Mouse (Mus musculus): ENCODE measurements around the gene Lipa. TPM values are rescaled to one million over a fixed set of nuclear protein-coding genes. Genes with fewer than 3 reads are reported as not detected.

The Lipa gene
- polyA plus RNA-seq, 1 experiment from 2014 or later: 29.8 TPM

- H3K9me3 ChIP-seq: no peaks in the 10 kb centered on the region
- ATAC-seq (ENCODE audit: insufficient read depth, low FRiP score, low read depth): no peak
- WGBS: 82% methylated on average over 3 of the region's 3 CpGs
- H3K4me2 ChIP-seq: no peak overlapping the region
- H3K27me3 ChIP-seq (replicated peaks): no peaks in the 10 kb centered on the region
- peaks cover 2% of the 10 kb centered on the region; the same call in 1 of the 2 replicates for H3K4me1 ChIP-seq
- H3K9ac ChIP-seq: no peak overlapping the region
- H3K36me3 ChIP-seq: peaks cover 8% of the 10 kb centered on the region; the same call in 1 of the 2 replicates
- H3K27ac ChIP-seq: no peak overlapping the region
- H3K4me3 ChIP-seq (replicated peaks): no peak overlapping the region
Measured at GRCm38 (mm10) chr19:34519646-34520045, 7.6 kb downstream of the Lipa start.

- H3K27ac ChIP-seq: no peak overlapping the region
- H3K27me3 ChIP-seq (replicated peaks): no peaks in the 10 kb centered on the region
- no peak overlapping the region for H3K4me2 ChIP-seq
- 31% methylated on average over 3 of the region's 3 CpGs for WGBS
- H3K4me1 ChIP-seq: no peaks in the 10 kb centered on the region
- ATAC-seq (ENCODE audit: insufficient read depth, low FRiP score, low read depth): no peak
- no peak overlapping the region for H3K9ac ChIP-seq
- no peak overlapping the region for H3K4me3 ChIP-seq (replicated peaks)
- H3K36me3 ChIP-seq: peaks cover 8% of the 10 kb centered on the region; the same call in 1 of the 2 replicates
- no peaks in the 10 kb centered on the region for H3K9me3 ChIP-seq
Measured at GRCm38 (mm10) chr19:34518786-34519185, 8.5 kb downstream of the Lipa start.

GRCm38 (mm10) chr19:34517812-34518594 is 9.3 kb downstream of the Lipa start:
- no peaks in the 10 kb centered on the region for H3K27me3 ChIP-seq (replicated peaks)
- WGBS: 85% methylated on average over 13 of the region's 13 CpGs
- H3K9ac ChIP-seq: no peak overlapping the region
- H3K4me2 ChIP-seq: no peak overlapping the region
- no peak overlapping the region for H3K4me3 ChIP-seq (replicated peaks)
- ATAC-seq (ENCODE audit: insufficient read depth, low FRiP score, low read depth): no peak
- no peaks in the 10 kb centered on the region for H3K4me1 ChIP-seq
- H3K36me3 ChIP-seq: peaks cover 8% of the 10 kb centered on the region; the same call in 1 of the 2 replicates
- no peak overlapping the region for H3K27ac ChIP-seq
- no peaks in the 10 kb centered on the region for H3K9me3 ChIP-seq

- 79% methylated on average over 3 of the region's 3 CpGs for WGBS
- no peak overlapping the region for H3K4me2 ChIP-seq
- no peak overlapping the region for H3K9ac ChIP-seq
- no peaks in the 10 kb centered on the region for H3K27me3 ChIP-seq (replicated peaks)
- H3K27ac ChIP-seq: no peak overlapping the region
- peaks cover 8% of the 10 kb centered on the region; the same call in 1 of the 2 replicates for H3K36me3 ChIP-seq
- no peak for ATAC-seq (ENCODE audit: insufficient read depth, low FRiP score, low read depth)
- H3K9me3 ChIP-seq: no peaks in the 10 kb centered on the region
- H3K4me1 ChIP-seq: no peaks in the 10 kb centered on the region
- no peak overlapping the region for H3K4me3 ChIP-seq (replicated peaks)
Measured at GRCm38 (mm10) chr19:34517197-34517596, 10.1 kb downstream of the Lipa start.

- Histone ChIP-seq H3K4me3 (replicated peaks) (no peak overlapping the region), H3K4me2 (no peak overlapping the region), H3K4me1 (no peaks in the 10 kb centered on the region), H3K27ac (no peak overlapping the region), H3K9ac (no peak overlapping the region), H3K36me3 (0 out of 2 replicates have a peak, but pooled peaks cover 4% of the 10 kb centered on the region), H3K9me3 (no peaks in the 10 kb centered on the region), H3K27me3 (replicated peaks) (no peaks in the 10 kb centered on the region)
- 79% methylated on average over 2 of the region's 2 CpGs for WGBS
- no peak for ATAC-seq (ENCODE audit: insufficient read depth, low FRiP score, low read depth)
Measured at GRCm38 (mm10) chr19:34516346-34516745, 10.9 kb downstream of the Lipa start.

- H3K4me1 ChIP-seq: no peaks in the 10 kb centered on the region
- no peak for ATAC-seq (ENCODE audit: insufficient read depth, low FRiP score, low read depth)
- no peak overlapping the region for H3K4me2 ChIP-seq
- 0 out of 2 replicates have a peak, but pooled peaks cover 4% of the 10 kb centered on the region for H3K36me3 ChIP-seq
- no peaks in the 10 kb centered on the region for H3K27me3 ChIP-seq (replicated peaks)
- no peak overlapping the region for H3K4me3 ChIP-seq (replicated peaks)
- no peak overlapping the region for H3K9ac ChIP-seq
- no peak overlapping the region for H3K27ac ChIP-seq
- H3K9me3 ChIP-seq: no peaks in the 10 kb centered on the region
- 73% methylated on average over 3 of the region's 3 CpGs for WGBS
Measured at GRCm38 (mm10) chr19:34515681-34516080, 11.6 kb downstream of the Lipa start.

- H3K36me3 ChIP-seq: no peaks in the 10 kb centered on the region
- no peak overlapping the region for H3K4me2 ChIP-seq
- H3K27ac ChIP-seq: no peak overlapping the region
- H3K4me3 ChIP-seq (replicated peaks): no peak overlapping the region
- no peak for ATAC-seq (ENCODE audit: insufficient read depth, low FRiP score, low read depth)
- no peak overlapping the region for H3K9ac ChIP-seq
- no peaks in the 10 kb centered on the region for H3K9me3 ChIP-seq
- 47% methylated on average over 8 of the region's 8 CpGs for WGBS
- no peaks in the 10 kb centered on the region for H3K4me1 ChIP-seq
- H3K27me3 ChIP-seq (replicated peaks): no peaks in the 10 kb centered on the region
Measured at GRCm38 (mm10) chr19:34511528-34511927, 15.7 kb downstream of the Lipa start.

GRCm38 (mm10) chr19:34510717-34511116 is 16.6 kb downstream of the Lipa start:
- Histone ChIP-seq H3K9me3 (no peaks in the 10 kb centered on the region), H3K9ac (no peak overlapping the region), H3K27ac (no peak overlapping the region), H3K4me2 (no peak overlapping the region), H3K27me3 (replicated peaks) (no peaks in the 10 kb centered on the region), H3K36me3 (no peaks in the 10 kb centered on the region), H3K4me3 (replicated peaks) (no peak overlapping the region), H3K4me1 (no peaks in the 10 kb centered on the region)
- no peak for ATAC-seq (ENCODE audit: insufficient read depth, low FRiP score, low read depth)
- WGBS: 70% methylated on average over 5 of the region's 5 CpGs

- H3K27ac ChIP-seq: no peak overlapping the region
- H3K4me1 ChIP-seq: no peaks in the 10 kb centered on the region
- no peak overlapping the region for H3K9ac ChIP-seq
- no peaks in the 10 kb centered on the region for H3K36me3 ChIP-seq
- no peak for ATAC-seq (ENCODE audit: insufficient read depth, low FRiP score, low read depth)
- H3K27me3 ChIP-seq (replicated peaks): no peaks in the 10 kb centered on the region
- no peak overlapping the region for H3K4me3 ChIP-seq (replicated peaks)
- H3K4me2 ChIP-seq: no peak overlapping the region
- H3K9me3 ChIP-seq: no peaks in the 10 kb centered on the region
- WGBS: 85% methylated on average over 12 of the region's 12 CpGs
Measured at GRCm38 (mm10) chr19:34505161-34505721, 22.0 kb downstream of the Lipa start.

GRCm38 (mm10) chr19:34500763-34501162 is 26.5 kb downstream of the Lipa start:
- no peaks in the 10 kb centered on the region for H3K27me3 ChIP-seq (replicated peaks)

GRCm38 (mm10) chr19:34496353-34496752 is 30.9 kb downstream of the Lipa start:
- H3K27ac ChIP-seq: no peak overlapping the region

More at GRCm38 (mm10) chr19:34500763-34501162, 26.5 kb downstream of the Lipa start:
- H3K4me3 ChIP-seq (replicated peaks): no peak overlapping the region
- H3K4me1 ChIP-seq: 0 out of 2 replicates have a peak, but pooled peaks cover 3% of the 10 kb centered on the region
- 43% methylated on average over 4 of the region's 4 CpGs for WGBS
- no peak overlapping the region for H3K9ac ChIP-seq
- no peaks in the 10 kb centered on the region for H3K9me3 ChIP-seq
- no peak overlapping the region for H3K27ac ChIP-seq
- no peak overlapping the region for H3K4me2 ChIP-seq
- H3K36me3 ChIP-seq: no peaks in the 10 kb centered on the region
- ATAC-seq (ENCODE audit: insufficient read depth, low FRiP score, low read depth): peak; percentile 60; the same call in 1 of the 2 replicates

GRCm38 (mm10) chr19:34493859-34494258 is 33.4 kb downstream of the Lipa start:
- Histone ChIP-seq H3K4me3 (replicated peaks) (no peak overlapping the region), H3K9me3 (no peaks in the 10 kb centered on the region), H3K9ac (no peak overlapping the region), H3K27me3 (replicated peaks) (no peaks in the 10 kb centered on the region), H3K36me3 (no peaks in the 10 kb centered on the region), H3K4me1 (0 out of 2 replicates have a peak, but pooled peaks cover 3% of the 10 kb centered on the region), H3K4me2 (no peak overlapping the region), H3K27ac (no peak overlapping the region)
- ATAC-seq (ENCODE audit: insufficient read depth, low FRiP score, low read depth): no peak
- 86% methylated on average over 4 of the region's 4 CpGs for WGBS

More at GRCm38 (mm10) chr19:34496353-34496752, 30.9 kb downstream of the Lipa start:
- Histone ChIP-seq H3K4me2 (no peak overlapping the region), H3K27me3 (replicated peaks) (no peaks in the 10 kb centered on the region), H3K36me3 (no peaks in the 10 kb centered on the region), H3K9me3 (no peaks in the 10 kb centered on the region), H3K9ac (no peak overlapping the region), H3K4me3 (replicated peaks) (no peak overlapping the region), H3K4me1 (0 out of 2 replicates have a peak, but pooled peaks cover 3% of the 10 kb centered on the region)
- WGBS: 74% methylated on average over 1 of the region's 1 CpGs
- peak; percentile 31; the same call in 1 of the 2 replicates for ATAC-seq (ENCODE audit: insufficient read depth, low FRiP score, low read depth)
